Mouse (Mus musculus) lung, embryonic 16.5 days (tissue): ENCODE measurements at regions not wholly inside any gene's neighbourhood (a gene's known extent, or its start where the extent isn't known, plus 50 kb on each side); places are given as distances from the start of the nearest gene placed in this dataset.
"Not testable (repeated sequence)": the region's sequence is repeated elsewhere in the genome, so short reads cannot be mapped to it uniquely, and the experiment has no call there.

ENCODE experiments used
- ATAC-seq: fragments of 200-750 bp; cut with Nextera tagmentation; 2 replicates; pipeline ENCODE4 v1.8.0; 2017; ENCODE audit warnings: low read depth, mild to moderate bottlenecking, moderate library complexity
- H3K27ac ChIP-seq: fragments of 300-500 bp; sonication (generic); 2 replicates; pipeline ENCODE4 v1.5.1; 2014; ENCODE audit warnings: mild to moderate bottlenecking, control low read depth, low read length
- H3K27me3 ChIP-seq: fragments of 300-500 bp; sonication (generic); 2 replicates; pipeline ENCODE4 v1.6.1; 2014; ENCODE audit warnings: low read depth, low read length, mixed read lengths; ENCODE audit not compliant: control insufficient read depth, insufficient read depth
- H3K36me3 ChIP-seq: fragments of 300-500 bp; sonication (generic); 2 replicates; pipeline ENCODE4 v1.6.1; 2014; ENCODE audit warnings: low read length; ENCODE audit not compliant: control insufficient read depth, insufficient read depth
- H3K4me1 ChIP-seq: fragments of 300-500 bp; sonication (generic); replicated peaks from 2 replicates; pipeline ENCODE4 v1.6.1; 2014; ENCODE audit warnings: low read length, mixed read lengths; ENCODE audit not compliant: control insufficient read depth, insufficient read depth
- H3K4me2 ChIP-seq: fragments of 300-500 bp; sonication (generic); 2 replicates; pipeline ENCODE4 v1.6.1; 2014; ENCODE audit warnings: low read depth, low read length, control low read depth
- H3K4me3 ChIP-seq: fragments of 300-500 bp; sonication (generic); 2 replicates; pipeline ENCODE4 v1.5.1; 2014; ENCODE audit warnings: mild to moderate bottlenecking, low read length, control low read depth
- H3K9ac ChIP-seq: fragments of 300-500 bp; sonication (generic); 2 replicates; pipeline ENCODE4 v1.6.1; 2014; ENCODE audit warnings: low read length, control low read depth
- H3K9me3 ChIP-seq: fragments of 300-500 bp; sonication (generic); 2 replicates; pipeline ENCODE4 v1.6.1; 2016; ENCODE audit warnings: low read length; ENCODE audit not compliant: control insufficient read depth
- WGBS: fragments of 180-500 bp; shearing (Covaris S2); extraction: QIAGEN DNeasy Blood & Tissue Kit; methylation state at CpG from one replicate; pipeline ENCODE4 v1.1.7; 2014; 5-methylcytosine and 5-hydroxymethylcytosine counted together

DNA sequence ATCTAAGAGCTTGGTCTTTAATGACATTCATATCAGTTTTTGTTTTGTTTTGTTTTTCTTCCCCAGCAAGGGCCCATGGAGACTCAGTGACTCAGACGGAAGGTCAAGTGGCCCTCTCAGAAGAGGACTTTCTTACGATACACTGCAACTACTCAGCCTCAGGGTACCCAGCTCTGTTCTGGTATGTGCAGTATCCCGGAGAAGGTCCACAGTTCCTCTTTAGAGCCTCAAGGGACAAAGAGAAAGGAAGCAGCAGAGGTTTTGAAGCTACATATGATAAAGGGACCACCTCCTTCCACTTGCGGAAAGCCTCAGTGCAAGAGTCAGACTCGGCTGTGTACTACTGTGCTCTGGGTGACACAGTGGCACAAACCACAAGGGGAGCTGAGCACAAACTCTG is 512.2 kb upstream of the Olfr1507 start:
- H3K36me3 ChIP-seq, H3K4me1 ChIP-seq, H3K27ac ChIP-seq, H3K4me2 ChIP-seq, H3K27me3 ChIP-seq, ATAC-seq, H3K9ac ChIP-seq, H3K9me3 ChIP-seq, H3K4me3 ChIP-seq: not testable (repeated sequence)
- WGBS = no CpG with 5 or more reads among the region's 5 CpGs

DNA sequence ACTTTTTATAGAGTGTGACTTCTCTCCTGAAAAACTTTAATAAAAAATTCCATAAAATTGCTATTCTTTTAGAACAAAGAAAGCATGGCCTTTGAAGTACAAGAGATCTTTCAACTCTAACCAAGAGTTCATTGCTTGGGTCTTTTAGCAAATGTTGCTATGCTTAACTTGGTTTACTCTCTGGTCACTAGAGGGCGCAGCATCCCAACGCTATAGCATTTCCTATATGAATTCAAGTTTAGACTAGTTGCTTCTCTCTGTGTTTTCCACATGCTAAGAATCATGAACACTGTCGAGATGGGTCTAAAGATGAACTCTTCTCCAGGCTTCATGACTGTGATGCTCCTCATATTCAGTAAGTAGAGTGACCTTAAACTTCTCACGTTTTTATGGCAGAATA is 511.8 kb upstream of the Olfr1507 start:
- H3K4me1 ChIP-seq, H3K36me3 ChIP-seq, H3K9me3 ChIP-seq, H3K4me2 ChIP-seq, H3K27ac ChIP-seq, H3K4me3 ChIP-seq, H3K27me3 ChIP-seq, ATAC-seq, H3K9ac ChIP-seq: not testable (repeated sequence)
- WGBS = no CpG with 5 or more reads among the region's 4 CpGs

DNA sequence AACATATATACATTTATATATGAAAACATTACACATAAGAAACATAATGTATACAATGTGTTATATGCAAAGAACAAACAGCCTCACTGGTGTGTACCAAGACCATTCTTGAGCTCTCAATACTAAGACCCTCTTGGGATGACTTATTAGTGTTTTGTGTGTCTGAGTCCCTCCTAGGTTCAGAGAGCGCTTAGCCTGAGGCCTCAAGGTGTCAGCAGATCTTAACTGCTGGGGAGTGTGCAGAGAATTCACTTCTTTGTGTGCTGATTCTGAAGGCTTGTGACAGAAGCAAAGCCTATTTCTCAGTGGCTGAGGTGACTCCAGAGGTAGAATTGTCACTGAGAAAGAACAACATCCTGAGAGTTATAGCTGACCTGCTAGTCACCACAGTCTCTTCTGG is 505.7 kb upstream of the Olfr1507 start:
- not testable (repeated sequence) for H3K4me3 ChIP-seq, ATAC-seq, H3K4me2 ChIP-seq, H3K27me3 ChIP-seq, H3K4me1 ChIP-seq, H3K9me3 ChIP-seq, H3K9ac ChIP-seq, H3K36me3 ChIP-seq, H3K27ac ChIP-seq
- WGBS = 78% methylated on average over 1 of the region's 1 CpGs

DNA sequence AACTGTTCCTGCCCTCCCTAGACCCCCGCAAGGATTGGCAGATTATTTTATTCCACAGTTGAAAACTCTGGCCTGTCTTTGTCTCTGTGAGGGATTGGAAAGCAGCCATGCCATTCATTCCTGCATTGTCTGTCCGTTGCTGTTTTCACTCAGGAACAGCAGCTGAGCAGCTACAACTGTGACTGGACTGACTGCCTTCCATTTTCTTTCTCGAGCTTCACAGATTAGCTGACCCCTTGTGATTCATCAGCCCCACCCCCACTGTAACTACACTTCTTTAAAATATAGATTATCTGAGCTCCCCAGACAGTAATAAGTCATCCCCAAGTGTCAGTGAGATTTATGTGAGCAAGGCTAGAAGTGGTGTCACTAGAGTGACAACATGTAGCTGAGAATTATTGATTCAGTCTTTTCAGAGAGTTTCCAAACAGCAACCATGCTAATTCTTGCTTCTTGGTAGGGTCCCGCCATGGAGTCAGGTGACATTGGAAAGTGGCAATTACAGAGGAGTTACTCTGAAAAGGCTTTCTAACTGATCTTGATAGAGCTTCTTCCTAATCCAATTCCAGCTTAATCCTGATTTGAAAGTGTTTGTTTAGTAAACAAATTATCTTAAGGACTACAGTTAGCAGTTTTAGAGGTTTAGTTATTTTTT is 496.7 kb upstream of the Olfr1507 start:
- H3K4me1 ChIP-seq, H3K27me3 ChIP-seq, H3K9me3 ChIP-seq, H3K27ac ChIP-seq, H3K9ac ChIP-seq, H3K4me2 ChIP-seq, H3K4me3 ChIP-seq, ATAC-seq, H3K36me3 ChIP-seq: not testable (repeated sequence)
- 70% methylated on average over 1 of the region's 4 CpGs for WGBS

DNA sequence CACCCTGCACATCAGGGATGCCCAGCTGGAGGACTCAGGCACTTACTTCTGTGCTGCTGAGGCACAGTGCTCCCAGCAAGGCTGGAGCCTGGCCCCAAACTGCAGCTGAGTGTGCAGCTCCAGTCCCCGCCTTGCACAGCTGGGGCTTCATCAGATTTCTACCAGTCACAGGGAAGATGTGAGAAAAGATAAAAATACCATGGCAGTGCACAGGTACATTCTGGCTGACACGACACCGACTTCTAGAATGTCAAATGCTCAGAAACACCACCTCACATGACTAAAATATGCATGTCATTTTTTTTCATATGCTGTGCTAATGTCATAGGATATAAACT is 495.7 kb upstream of the Olfr1507 start:
- not testable (repeated sequence) for H3K4me2 ChIP-seq, H3K36me3 ChIP-seq, H3K4me1 ChIP-seq, H3K9me3 ChIP-seq, H3K27me3 ChIP-seq, ATAC-seq, H3K4me3 ChIP-seq, H3K9ac ChIP-seq, H3K27ac ChIP-seq
- no CpG with 5 or more reads among the region's 3 CpGs for WGBS

DNA sequence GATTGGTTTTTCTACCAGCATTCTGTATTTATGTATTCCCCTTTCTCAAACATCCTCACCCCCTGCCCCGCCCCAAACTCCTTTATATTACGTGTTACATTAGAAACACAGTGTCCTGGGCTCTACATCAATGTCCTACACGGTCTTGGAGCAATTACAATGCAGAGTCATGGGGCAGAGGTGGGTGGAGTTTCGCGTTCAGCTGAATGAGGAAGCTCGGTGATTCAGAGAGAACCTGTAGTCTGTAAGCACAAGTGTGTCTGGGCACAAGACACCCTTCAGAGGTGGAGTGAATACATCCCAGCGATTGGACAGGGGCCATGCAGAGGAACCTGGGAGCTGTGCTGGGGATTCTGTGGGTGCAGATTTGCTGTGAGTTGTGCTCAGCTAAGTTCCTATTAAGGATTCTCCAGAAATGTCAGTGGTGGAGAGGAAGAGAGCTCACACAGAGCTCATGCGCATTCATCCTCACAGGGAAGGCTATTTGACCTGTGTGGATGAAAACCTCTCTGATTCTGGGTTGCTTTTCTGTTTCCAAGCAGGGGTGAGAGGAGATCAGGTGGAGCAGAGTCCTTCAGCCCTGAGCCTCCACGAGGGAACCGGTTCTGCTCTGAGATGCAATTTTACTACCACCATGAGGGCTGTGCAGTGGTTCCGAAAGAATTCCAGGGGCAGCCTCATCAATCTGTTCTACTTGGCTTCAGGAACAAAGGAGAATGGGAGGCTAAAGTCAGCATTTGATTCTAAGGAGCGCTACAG is 495.2 kb upstream of the Olfr1507 start:
- not testable (repeated sequence) for H3K9me3 ChIP-seq, H3K27ac ChIP-seq, ATAC-seq, H3K36me3 ChIP-seq, H3K4me2 ChIP-seq, H3K4me3 ChIP-seq, H3K27me3 ChIP-seq, H3K9ac ChIP-seq, H3K4me1 ChIP-seq
- WGBS = no CpG with 5 or more reads among the region's 12 CpGs

DNA sequence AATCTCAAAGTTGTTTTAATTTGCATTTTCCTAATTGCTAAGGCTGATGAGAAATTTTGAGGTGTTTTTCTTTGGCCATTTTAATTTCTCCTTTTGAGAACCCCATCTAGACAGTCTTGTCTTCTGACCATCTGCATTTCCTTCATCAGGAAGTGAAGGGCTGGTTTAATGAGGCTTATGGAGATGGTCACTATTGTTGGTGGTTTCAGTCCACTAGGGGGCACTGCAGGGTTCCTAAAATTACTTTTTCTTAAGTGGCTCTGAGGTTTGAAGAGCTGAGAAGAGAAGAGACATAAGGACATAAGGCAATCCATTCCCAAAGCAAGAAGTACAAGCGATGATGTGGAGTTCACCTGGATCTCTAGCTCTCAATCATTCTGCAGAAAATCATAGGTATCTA is 494.4 kb upstream of the Olfr1507 start:
- H3K9ac ChIP-seq, H3K27me3 ChIP-seq, H3K4me2 ChIP-seq, H3K36me3 ChIP-seq, H3K9me3 ChIP-seq, H3K4me1 ChIP-seq, H3K4me3 ChIP-seq, H3K27ac ChIP-seq, ATAC-seq: not testable (repeated sequence)
- 63% methylated on average over 1 of the region's 1 CpGs for WGBS

DNA sequence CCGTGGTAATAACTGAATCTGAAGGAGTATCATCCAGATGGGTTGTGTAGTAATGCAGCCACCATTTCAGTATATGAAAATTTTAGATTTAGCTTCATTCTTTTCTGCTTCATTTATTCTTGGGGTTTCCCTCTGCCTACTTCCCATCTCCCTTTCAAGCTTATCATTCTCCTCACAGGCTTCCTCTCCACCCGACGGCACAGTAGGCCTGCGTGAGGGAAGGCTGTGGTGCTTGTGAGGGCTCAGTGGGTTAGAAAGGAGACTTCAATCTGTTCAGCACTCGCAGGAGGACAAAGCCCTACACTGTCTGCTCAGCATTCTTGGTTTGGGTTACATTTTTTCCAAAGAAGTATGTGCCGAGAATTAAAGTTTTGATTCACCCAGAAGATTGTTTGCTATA is 493.0 kb upstream of the Olfr1507 start:
- H3K9ac ChIP-seq, ATAC-seq, H3K4me1 ChIP-seq, H3K9me3 ChIP-seq, H3K27ac ChIP-seq, H3K4me2 ChIP-seq, H3K36me3 ChIP-seq, H3K27me3 ChIP-seq, H3K4me3 ChIP-seq: not testable (repeated sequence)
- no CpG with 5 or more reads among the region's 6 CpGs for WGBS

DNA sequence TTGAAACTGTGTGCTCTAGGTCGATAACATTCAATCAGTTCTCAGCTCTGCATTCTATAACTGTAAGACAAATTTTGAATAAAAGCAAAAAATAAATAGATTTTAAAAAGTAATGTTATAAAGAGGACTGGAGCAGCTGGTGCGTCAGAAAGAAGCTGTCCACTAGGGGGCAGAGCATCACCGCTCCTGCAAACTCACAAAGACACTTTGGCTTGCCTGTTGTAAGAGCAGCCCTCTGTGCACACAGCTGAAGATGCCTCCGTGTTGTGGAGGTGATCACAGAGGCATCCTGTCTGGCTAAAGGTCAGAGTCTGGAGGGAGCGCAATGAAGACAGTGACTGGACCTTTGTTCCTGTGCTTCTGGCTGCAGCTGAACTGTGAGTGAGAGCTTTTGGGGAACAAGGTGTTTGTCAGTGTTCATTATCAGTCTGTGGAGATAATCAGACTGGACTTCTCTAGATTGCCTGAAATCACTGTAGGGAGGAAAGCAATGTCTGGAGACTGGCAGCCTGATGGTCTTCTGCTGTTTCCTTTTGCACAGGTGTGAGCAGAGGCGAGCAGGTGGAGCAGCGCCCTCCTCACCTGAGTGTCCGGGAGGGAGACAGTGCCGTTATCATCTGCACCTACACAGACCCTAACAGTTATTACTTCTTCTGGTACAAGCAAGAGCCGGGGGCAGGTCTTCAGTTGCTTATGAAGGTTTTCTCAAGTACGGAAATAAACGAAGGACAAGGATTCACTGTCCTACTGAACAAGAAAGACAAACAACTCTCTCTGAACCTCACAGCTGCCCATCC is 476.9 kb upstream of the Olfr1507 start:
- H3K27me3 ChIP-seq, ATAC-seq, H3K4me1 ChIP-seq, H3K9me3 ChIP-seq, H3K27ac ChIP-seq, H3K36me3 ChIP-seq, H3K9ac ChIP-seq, H3K4me3 ChIP-seq, H3K4me2 ChIP-seq: not testable (repeated sequence)
- WGBS = no CpG with 5 or more reads among the region's 12 CpGs
